Mouse (Mus musculus) skeletal muscle tissue, adult 2 months (tissue): Measurements from ENCODE around the gene Cdc14a.
"Not testable (repeated sequence)": the region's sequence is repeated elsewhere in the genome, so short reads cannot be mapped to it uniquely, and the experiment has no call there.

Experiments
- DNase-seq: peaks from one replicate; pipeline ENCODE4 v3.0.0-alpha.2; 2012; ENCODE audit warnings: low read depth, low spot score

Cdc14a gene

DNA sequence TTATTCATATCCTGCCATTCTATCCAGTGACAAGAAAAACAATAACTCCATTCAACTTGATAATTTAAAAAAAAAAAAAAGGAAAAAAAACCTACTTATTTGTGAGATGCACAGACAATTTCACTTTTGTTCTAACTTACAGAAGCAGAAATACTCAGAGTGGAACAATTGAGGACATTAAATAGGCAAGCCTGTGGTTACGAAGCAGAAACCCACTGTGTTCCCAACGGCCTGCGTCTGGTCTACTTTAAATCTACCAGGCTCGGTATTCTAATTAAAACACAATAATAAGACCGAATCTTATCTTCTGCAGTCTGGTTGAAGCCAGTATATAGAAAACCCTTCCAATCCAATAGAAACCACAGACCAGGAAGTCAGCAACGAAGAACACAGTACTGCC lies 50.6 kb downstream of the Cdc14a start:
- no peak for DNase-seq

GRCm38 (mm10) chr3:116368868-116369437 lies 54.9 kb downstream of the Cdc14a start:
- peak; percentile 82 for DNase-seq

DNA sequence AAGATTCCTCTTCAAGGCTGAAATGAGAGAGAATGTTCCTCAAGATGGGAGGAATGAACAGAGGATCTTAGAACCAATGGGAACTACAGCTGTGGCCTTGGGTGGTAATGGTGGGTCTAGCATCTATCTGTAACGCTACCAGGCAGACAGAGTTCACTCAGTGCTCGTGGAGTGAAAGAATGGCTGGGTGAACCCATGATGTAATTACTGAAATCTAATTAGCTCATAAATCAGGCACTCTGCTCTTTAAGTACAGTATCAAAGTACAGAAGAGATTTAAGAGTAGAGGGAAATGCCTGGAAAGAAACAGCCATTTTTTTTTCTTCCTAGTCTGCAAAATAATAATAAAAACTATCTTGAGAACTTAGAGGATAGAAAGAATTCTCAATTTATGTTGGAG lies 57.7 kb downstream of the Cdc14a start:
- DNase-seq = no peak

DNA sequence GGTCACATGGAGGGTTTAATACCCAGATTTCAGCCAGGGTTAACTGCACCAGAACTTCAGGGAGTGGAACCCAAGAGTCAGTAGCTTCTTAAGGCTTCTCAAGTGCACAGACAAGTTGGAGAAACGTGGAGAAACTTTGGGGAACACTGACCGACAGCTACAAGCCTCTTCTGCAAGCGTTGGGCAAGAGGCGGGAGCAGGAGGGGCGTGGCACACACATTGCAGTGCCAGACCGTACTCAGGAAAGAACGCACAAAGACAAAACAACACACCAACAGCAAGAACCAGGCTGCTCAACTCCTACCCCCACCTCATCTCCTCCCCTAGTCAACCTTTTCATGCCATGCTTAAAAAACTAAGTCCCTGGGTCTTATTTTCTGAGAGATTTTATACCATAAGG lies 61.9 kb downstream of the Cdc14a start:
- DNase-seq = no peak

GRCm38 (mm10) chr3:116361101-116361500 lies 62.7 kb downstream of the Cdc14a start:
- no peak for DNase-seq

GRCm38 (mm10) chr3:116357866-116358265 lies 66.0 kb downstream of the Cdc14a start:
- DNase-seq = no peak

- no peak for DNase-seq
Observed at GRCm38 (mm10) chr3:116357180-116357579, 66.7 kb downstream of the Cdc14a start.

DNA sequence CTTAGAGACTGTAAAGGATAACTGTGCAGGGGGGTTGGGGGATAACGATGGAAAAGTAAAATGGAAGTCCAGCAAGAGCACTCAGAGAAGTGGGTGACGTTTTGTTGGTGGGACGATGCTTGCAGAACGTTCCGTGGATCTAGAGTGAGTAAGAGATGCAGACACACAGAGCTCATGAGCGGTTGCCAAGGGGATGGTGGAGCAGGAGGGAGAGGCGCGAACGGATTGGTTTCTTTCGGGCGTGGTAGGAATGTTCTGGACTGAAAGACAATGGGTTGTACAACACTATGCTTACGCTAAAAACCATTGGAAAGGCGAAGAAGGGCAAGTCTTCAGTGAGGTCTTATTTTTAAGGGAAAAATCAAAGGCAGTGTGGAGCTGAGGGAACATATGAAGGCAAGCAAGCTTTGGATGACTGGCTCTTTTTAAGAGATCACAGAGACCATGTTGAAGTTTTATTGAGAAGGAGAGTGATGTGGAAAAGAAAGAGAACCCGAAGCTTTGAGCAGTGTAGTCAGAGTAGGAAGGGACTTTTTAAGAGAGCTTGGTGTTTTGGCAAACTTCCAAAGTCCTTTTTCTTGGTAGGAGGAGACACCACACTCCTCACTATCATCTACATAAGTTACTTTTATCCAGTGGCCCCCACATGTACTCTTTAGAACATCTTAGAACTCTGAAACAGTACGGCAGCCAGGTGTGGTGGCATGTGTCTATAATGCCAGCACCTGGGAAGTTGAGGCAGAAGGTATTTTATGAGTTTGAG lies 68.6 kb downstream of the Cdc14a start:
- no peak for DNase-seq

GRCm38 (mm10) chr3:116352486-116352885 lies 71.3 kb downstream of the Cdc14a start:
- DNase-seq = peak; percentile 93

DNA sequence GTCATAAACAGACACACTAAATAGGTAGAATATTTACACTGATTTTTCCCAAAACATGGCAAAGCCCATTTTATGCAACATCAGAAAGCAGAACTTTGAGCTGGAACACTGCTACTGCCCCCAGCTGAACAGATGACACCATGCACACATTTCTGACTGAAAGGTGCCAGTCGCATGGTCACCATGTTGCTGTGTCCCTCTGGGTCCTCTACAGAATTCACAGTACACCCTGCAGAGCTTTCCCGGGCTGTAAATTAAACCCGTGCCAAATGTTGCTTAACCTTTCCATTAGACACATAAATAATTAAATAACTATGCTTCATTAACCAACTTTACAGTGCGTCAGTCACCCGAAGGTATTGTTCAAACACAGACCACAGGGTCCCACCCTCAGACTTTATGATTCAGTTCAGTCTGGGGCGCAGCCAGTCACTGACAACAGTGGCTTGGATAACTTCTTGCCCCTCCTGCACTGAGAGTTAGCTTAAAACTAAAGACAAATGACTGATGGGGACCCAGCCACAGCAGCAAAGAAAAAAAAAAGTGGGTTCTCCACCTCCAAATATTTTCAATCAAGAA lies 73.4 kb downstream of the Cdc14a start:
- no peak for DNase-seq

DNA sequence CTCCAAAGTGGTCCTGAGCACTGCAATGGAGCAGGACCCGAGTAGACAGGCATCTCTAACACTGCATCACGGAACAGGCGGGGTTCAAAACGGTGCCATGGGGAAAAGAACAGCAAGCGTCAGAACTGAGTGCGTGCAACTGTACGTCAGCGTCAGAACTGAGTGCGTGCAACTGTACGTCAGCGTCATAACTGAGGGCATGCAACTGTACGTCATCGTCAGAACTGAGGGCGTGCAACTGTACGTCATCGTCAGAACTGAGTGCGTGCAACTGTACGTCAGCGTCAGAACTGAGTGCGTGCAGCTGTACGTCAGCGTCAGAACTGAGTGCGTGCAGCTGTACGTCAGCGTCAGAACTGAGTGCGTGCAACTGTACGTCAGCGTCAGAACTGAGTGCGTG lies 76.3 kb downstream of the Cdc14a start:
- DNase-seq = not testable (repeated sequence)

DNA sequence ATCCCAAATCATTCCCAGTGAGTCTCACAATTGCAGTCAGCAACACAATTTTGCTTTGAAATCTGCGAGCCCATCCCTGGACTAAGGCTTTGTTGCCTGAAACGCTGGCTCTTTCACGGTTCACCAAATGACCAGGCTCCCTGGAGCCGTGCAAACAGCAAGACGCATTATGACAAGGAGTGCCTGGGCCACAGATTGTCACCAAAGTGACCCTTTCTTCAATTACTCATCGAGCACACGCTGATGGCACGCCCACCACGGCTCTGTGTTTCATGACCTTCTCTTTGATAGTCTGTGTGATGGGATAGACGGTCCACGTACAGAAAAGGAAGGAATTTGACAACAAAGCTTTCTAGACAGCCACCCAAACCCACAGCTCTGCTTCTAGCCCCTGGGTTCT lies 78.6 kb downstream of the Cdc14a start:
- no peak for DNase-seq

- no peak for DNase-seq
Observed at GRCm38 (mm10) chr3:116342251-116342650, 81.6 kb downstream of the Cdc14a start.

GRCm38 (mm10) chr3:116340950-116341624 lies 82.7 kb downstream of the Cdc14a start:
- DNase-seq = peak; percentile 75

DNA sequence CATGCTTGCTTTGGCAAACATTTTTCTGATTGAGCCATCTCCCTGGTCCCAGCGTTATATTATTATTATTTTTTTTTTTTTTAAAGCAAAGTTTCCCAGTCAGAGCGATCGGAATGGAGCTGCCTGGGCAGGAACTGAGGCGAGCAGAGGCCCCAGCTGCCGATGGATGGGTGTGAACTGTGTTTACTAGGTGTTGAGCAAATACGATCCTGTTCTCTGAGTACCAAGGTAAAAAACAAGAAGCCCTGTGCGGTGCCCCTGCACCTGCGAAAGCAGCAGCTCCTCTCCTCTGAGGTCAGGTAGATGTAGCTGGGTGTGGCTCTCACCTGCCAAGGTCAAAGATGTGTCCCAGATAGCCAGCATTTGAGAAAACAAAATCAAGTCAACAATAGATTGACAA lies 83.6 kb downstream of the Cdc14a start:
- no peak for DNase-seq

- peak; percentile 67 for DNase-seq
Observed at GRCm38 (mm10) chr3:116338616-116339015, 85.2 kb downstream of the Cdc14a start.

DNA sequence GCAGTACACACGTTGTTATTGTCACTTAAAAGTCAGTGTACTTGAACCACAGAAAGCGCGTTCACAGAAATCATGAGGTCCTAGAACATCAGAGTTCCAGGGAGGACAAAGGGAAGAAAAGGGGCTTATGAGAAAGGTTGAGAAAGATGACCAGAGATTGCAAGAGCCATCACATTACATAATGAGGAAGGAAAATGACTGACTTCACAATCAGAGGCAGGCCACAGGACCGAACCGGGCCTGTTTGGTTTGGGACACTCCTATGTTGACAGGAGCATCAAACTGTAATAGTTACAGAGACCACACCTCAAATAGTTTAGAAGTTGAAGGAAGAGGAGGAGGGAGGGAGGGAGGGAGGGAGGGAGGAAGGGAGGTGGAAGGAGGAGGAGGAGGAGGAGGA lies 86.0 kb downstream of the Cdc14a start:
- DNase-seq = no peak

DNA sequence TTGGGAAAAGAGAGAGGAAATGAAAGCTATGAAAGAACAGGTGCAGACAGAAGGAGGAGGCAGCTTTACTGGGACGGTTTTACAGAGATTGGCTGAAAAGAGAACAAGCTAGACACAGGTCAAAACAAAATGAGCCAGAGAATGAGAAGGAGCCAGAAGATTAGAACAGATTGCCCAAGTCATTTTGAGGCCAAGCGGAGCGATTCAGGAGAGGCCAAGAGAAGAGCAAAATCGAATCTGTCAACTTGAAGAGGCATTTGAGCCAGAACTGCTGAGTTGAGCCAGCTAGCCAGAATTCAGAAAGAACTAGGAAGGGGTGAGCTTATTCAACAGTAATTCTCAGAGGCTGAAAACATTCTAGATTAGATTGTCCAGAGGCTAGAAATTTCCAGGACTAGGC lies 88.8 kb downstream of the Cdc14a start:
- DNase-seq = no peak

- DNase-seq = no peak
Observed at GRCm38 (mm10) chr3:116333711-116334110, 90.1 kb downstream of the Cdc14a start.

- DNase-seq = no peak
Observed at GRCm38 (mm10) chr3:116333229-116333628, 90.6 kb downstream of the Cdc14a start.

GRCm38 (mm10) chr3:116331811-116332464 lies 91.9 kb downstream of the Cdc14a start:
- peak; percentile 54 for DNase-seq

- DNase-seq = no peak
Observed at GRCm38 (mm10) chr3:116329976-116330375, 93.9 kb downstream of the Cdc14a start.
